Mouse (Mus musculus) forebrain, embryonic 15.5 days (tissue): ENCODE results near the gene Nr5a2. TPM values are rescaled to one million over a fixed set of nuclear protein-coding genes. Genes with fewer than 3 reads are reported as not detected.

Experiments used
- ATAC-seq: fragments of 200-750 bp; cut with Nextera tagmentation; replicated peaks from 2 replicates; pipeline ENCODE4 v1.8.0; 2017; ENCODE audit warnings: mild to moderate bottlenecking, moderate TSS enrichment, moderate library complexity
- H3K27ac ChIP-seq: fragments of 300-500 bp; sonication (generic); replicated peaks from 2 replicates; pipeline ENCODE4 v1.5.1; 2015; ENCODE audit warnings: mild to moderate bottlenecking, inconsistent platforms
- H3K27me3 ChIP-seq: fragments of 300-500 bp; sonication (generic); 2 replicates; pipeline ENCODE4 v1.6.1; 2015; ENCODE audit warnings: inconsistent platforms
- H3K36me3 ChIP-seq: fragments of 300-500 bp; sonication (generic); 2 replicates; pipeline ENCODE4 v1.6.1; 2015; ENCODE audit warnings: mild to moderate bottlenecking, inconsistent platforms
- H3K4me1 ChIP-seq: fragments of 300-500 bp; sonication (generic); 2 replicates; pipeline ENCODE4 v1.6.1; 2015; ENCODE audit warnings: inconsistent platforms
- H3K4me2 ChIP-seq: fragments of 300-500 bp; sonication (generic); replicated peaks from 2 replicates; pipeline ENCODE4 v1.6.1; 2015; ENCODE audit warnings: mild to moderate bottlenecking, inconsistent platforms
- H3K4me3 ChIP-seq: fragments of 300-500 bp; sonication (generic); 2 replicates; pipeline ENCODE4 v1.5.1; 2015; ENCODE audit warnings: mild to moderate bottlenecking, inconsistent platforms
- H3K9ac ChIP-seq: fragments of 300-500 bp; sonication (generic); replicated peaks from 2 replicates; pipeline ENCODE4 v1.6.1; 2015; ENCODE audit warnings: mild to moderate bottlenecking, inconsistent platforms
- H3K9me3 ChIP-seq: fragments of 300-500 bp; sonication (generic); 2 replicates; pipeline ENCODE4 v1.6.1; 2016; ENCODE audit warnings: inconsistent platforms
- WGBS: fragments of 180-500 bp; shearing (Covaris S2); methylation state at CpG from one replicate; pipeline ENCODE4 v1.1.7; 2015; ENCODE audit warnings: mixed read lengths; 5-methylcytosine and 5-hydroxymethylcytosine counted together
- polyA plus RNA-seq: library from polyadenylated mRNA; unstranded; fragments of >200 nt; fragmentation: Nextera tagmentation; extraction: Ambion mirVana; gene quantifications from 2 replicates; pipeline ENCODE4 v1.2.1, GENCODE M21; 2015

Nr5a2 gene
- polyA plus RNA-seq, result 0.17 and 0.42 TPM in 2 replicates

- no peak for ATAC-seq
- Histone ChIP-seq H3K4me3 (no peak within 1 kb of the TSS), H3K9me3 (no peaks in the 10 kb centered on the region), H3K36me3 (no peaks in the 10 kb centered on the region), H3K27ac (no peak within 1 kb of the TSS), H3K27me3 (peaks cover 34% of the 10 kb centered on the region), H3K4me2 (no peak within 1 kb of the TSS), H3K4me1 (0 out of 2 replicates have a peak, but pooled peaks cover 3% of the 10 kb centered on the region), H3K9ac (no peak within 1 kb of the TSS)
- WGBS, result 69% methylated on average over 4 of the region's 4 CpGs
These were observed at the start of gene Nr5a2 for GRCm38 (mm10) chr1:136960428-136961012. Gene Nr5a2 (minus strand): TSS chr1:136960448.

- Histone ChIP-seq H3K4me1 (no peaks in the 10 kb centered on the region), H3K27me3 (no peaks in the 10 kb centered on the region), H3K4me3 (no peak overlapping the region), H3K27ac (no peak overlapping the region), H3K4me2 (no peak overlapping the region), H3K36me3 (no peaks in the 10 kb centered on the region), H3K9ac (no peak overlapping the region), H3K9me3 (no peaks in the 10 kb centered on the region)
- WGBS, result 76% methylated on average over 6 of the region's 6 CpGs
- no peak for ATAC-seq
These were observed 48.5 kb upstream of the Nr5a2 start for GRCm38 (mm10) chr1:137008726-137009239.

- Histone ChIP-seq H3K27ac (no peak overlapping the region), H3K36me3 (no peaks in the 10 kb centered on the region), H3K4me2 (no peak overlapping the region), H3K27me3 (no peaks in the 10 kb centered on the region), H3K4me3 (no peak overlapping the region), H3K4me1 (no peaks in the 10 kb centered on the region), H3K9me3 (no peaks in the 10 kb centered on the region), H3K9ac (no peak overlapping the region)
- 100% methylated on average over 1 of the region's 1 CpGs for WGBS
- ATAC-seq, result no peak
These were observed 43.6 kb upstream of the Nr5a2 start for GRCm38 (mm10) chr1:137003816-137004215.

GRCm38 (mm10) chr1:137003144-137003543 lies 42.9 kb upstream of the Nr5a2 start:
- no peaks in the 10 kb centered on the region for H3K4me1 ChIP-seq
- no peak for ATAC-seq
- no peak overlapping the region for H3K9ac ChIP-seq
- no peak overlapping the region for H3K4me3 ChIP-seq
- no peaks in the 10 kb centered on the region for H3K27me3 ChIP-seq
- H3K27ac ChIP-seq, result no peak overlapping the region
- 93% methylated on average over 1 of the region's 1 CpGs for WGBS
- H3K36me3 ChIP-seq, result no peaks in the 10 kb centered on the region
- H3K9me3 ChIP-seq, result no peaks in the 10 kb centered on the region
- no peak overlapping the region for H3K4me2 ChIP-seq

GRCm38 (mm10) chr1:136991762-136992352 lies 31.6 kb upstream of the Nr5a2 start:
- no peaks in the 10 kb centered on the region for H3K9me3 ChIP-seq
- no peak overlapping the region for H3K9ac ChIP-seq
- no peak overlapping the region for H3K27ac ChIP-seq
- H3K4me1 ChIP-seq, result no peaks in the 10 kb centered on the region
- no peaks in the 10 kb centered on the region for H3K36me3 ChIP-seq
- H3K4me3 ChIP-seq, result no peak overlapping the region
- no peak overlapping the region for H3K4me2 ChIP-seq
- no peaks in the 10 kb centered on the region for H3K27me3 ChIP-seq
- no peak for ATAC-seq
- WGBS, result 85% methylated on average over 8 of the region's 8 CpGs

GRCm38 (mm10) chr1:136980253-136980893 lies 20.1 kb upstream of the Nr5a2 start:
- H3K27ac ChIP-seq, result no peak overlapping the region
- H3K9me3 ChIP-seq, result no peaks in the 10 kb centered on the region
- ATAC-seq, result no peak
- no peaks in the 10 kb centered on the region for H3K36me3 ChIP-seq
- H3K27me3 ChIP-seq, result no peaks in the 10 kb centered on the region
- H3K4me2 ChIP-seq, result no peak overlapping the region
- no peak overlapping the region for H3K9ac ChIP-seq
- no peaks in the 10 kb centered on the region for H3K4me1 ChIP-seq
- WGBS, result 82% methylated on average over 5 of the region's 5 CpGs
- no peak overlapping the region for H3K4me3 ChIP-seq

GRCm38 (mm10) chr1:136977867-136978266 lies 17.6 kb upstream of the Nr5a2 start:
- H3K9me3 ChIP-seq, result no peaks in the 10 kb centered on the region
- WGBS, result 83% methylated on average over 3 of the region's 3 CpGs
- H3K4me1 ChIP-seq, result no peaks in the 10 kb centered on the region
- H3K27ac ChIP-seq, result no peak overlapping the region
- no peaks in the 10 kb centered on the region for H3K27me3 ChIP-seq
- H3K9ac ChIP-seq, result no peak overlapping the region
- H3K4me2 ChIP-seq, result no peak overlapping the region
- no peaks in the 10 kb centered on the region for H3K36me3 ChIP-seq
- ATAC-seq, result no peak
- no peak overlapping the region for H3K4me3 ChIP-seq

GRCm38 (mm10) chr1:136974040-136974439 lies 13.8 kb upstream of the Nr5a2 start:
- Histone ChIP-seq H3K9me3 (no peaks in the 10 kb centered on the region), H3K9ac (no peak overlapping the region), H3K4me1 (no peaks in the 10 kb centered on the region), H3K4me3 (no peak overlapping the region), H3K36me3 (no peaks in the 10 kb centered on the region), H3K27me3 (no peaks in the 10 kb centered on the region), H3K27ac (no peak overlapping the region), H3K4me2 (no peak overlapping the region)
- 83% methylated on average over 3 of the region's 3 CpGs for WGBS
- ATAC-seq, result no peak

- no peak for ATAC-seq
- Histone ChIP-seq H3K4me1 (no peaks in the 10 kb centered on the region), H3K36me3 (no peaks in the 10 kb centered on the region), H3K4me3 (no peak overlapping the region), H3K27ac (no peak overlapping the region), H3K9me3 (no peaks in the 10 kb centered on the region), H3K9ac (no peak overlapping the region), H3K4me2 (no peak overlapping the region), H3K27me3 (no peaks in the 10 kb centered on the region)
- WGBS, result 81% methylated on average over 5 of the region's 5 CpGs
These were observed 12.8 kb upstream of the Nr5a2 start for GRCm38 (mm10) chr1:136973016-136973415.

- ATAC-seq, result no peak
- Histone ChIP-seq H3K4me2 (no peak overlapping the region), H3K9ac (no peak overlapping the region), H3K4me3 (no peak overlapping the region), H3K4me1 (no peaks in the 10 kb centered on the region), H3K27me3 (no peaks in the 10 kb centered on the region), H3K9me3 (no peaks in the 10 kb centered on the region), H3K27ac (no peak overlapping the region), H3K36me3 (no peaks in the 10 kb centered on the region)
- WGBS, result 88% methylated on average over 8 of the region's 8 CpGs
These were observed 10.7 kb upstream of the Nr5a2 start for GRCm38 (mm10) chr1:136970995-136971394.

- no peaks in the 10 kb centered on the region for H3K36me3 ChIP-seq
- no peak overlapping the region for H3K4me3 ChIP-seq
- no peak overlapping the region for H3K9ac ChIP-seq
- H3K4me1 ChIP-seq, result no peaks in the 10 kb centered on the region
- no peaks in the 10 kb centered on the region for H3K9me3 ChIP-seq
- no peak overlapping the region for H3K27ac ChIP-seq
- no peaks in the 10 kb centered on the region for H3K27me3 ChIP-seq
- 79% methylated on average over 12 of the region's 12 CpGs for WGBS
- no peak overlapping the region for H3K4me2 ChIP-seq
- ATAC-seq, result no peak
These were observed 6.6 kb upstream of the Nr5a2 start for GRCm38 (mm10) chr1:136966728-136967386.

- H3K4me1 ChIP-seq, result 0 out of 2 replicates have a peak, but pooled peaks cover 3% of the 10 kb centered on the region
- no peak overlapping the region for H3K27ac ChIP-seq
- 67% methylated on average over 1 of the region's 1 CpGs for WGBS
- H3K36me3 ChIP-seq, result no peaks in the 10 kb centered on the region
- H3K9ac ChIP-seq, result no peak overlapping the region
- ATAC-seq, result no peak
- H3K27me3 ChIP-seq, result peaks cover 44% of the 10 kb centered on the region
- H3K9me3 ChIP-seq, result no peaks in the 10 kb centered on the region
- H3K4me2 ChIP-seq, result no peak overlapping the region
- H3K4me3 ChIP-seq, result no peak overlapping the region
These were observed 757 bp downstream of the Nr5a2 start for GRCm38 (mm10) chr1:136959491-136959890.
